In the genomic region with DNA sequence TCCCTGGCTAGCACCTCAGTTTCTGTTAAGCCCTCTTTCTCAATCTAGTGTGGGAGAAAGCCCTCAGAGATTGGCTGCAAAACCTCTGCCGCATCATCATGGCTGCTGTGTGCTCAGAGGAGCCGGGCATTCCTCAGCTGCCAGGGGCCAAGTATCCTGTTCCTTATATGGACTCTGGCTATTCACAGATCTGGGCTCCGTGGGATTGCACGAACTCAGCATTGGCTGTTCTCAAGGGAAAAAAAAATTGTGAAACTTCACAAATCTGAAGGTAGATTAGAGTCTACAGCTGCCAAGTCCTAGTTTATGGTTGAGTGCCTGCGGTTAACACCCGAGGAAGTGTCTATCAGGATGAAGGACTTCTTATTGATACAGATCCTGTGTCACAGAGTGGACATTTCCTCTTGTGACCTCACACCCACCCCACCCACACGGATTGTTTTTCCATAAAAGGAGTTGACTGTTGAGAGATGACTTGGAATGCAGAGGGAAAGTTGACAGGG, we compare ENCODE assay signal across 9 mouse cellular contexts. TPM values are rescaled to one million over a fixed set of nuclear protein-coding genes. Genes with fewer than 3 reads are reported as not detected.
DNase-seq lines count a peak whose midpoint lies in the region; ATAC-seq and TF ChIP-seq lines count a peak whose summit lies in the region.
"Had no signal": no experiment of that assay in that cellular context is flagged by ENCODE, and none has a peak within 500 bp of the region (broad histone marks: within the 10 kb centered on the region; RNA-seq: fewer than 3 reads in every experiment).

No protein-coding gene starts in this region.

- ATAC-seq in heart, embryonic 13.5 days (ENCODE audit: extremely low read depth, insufficient number of reproducible peaks, low FRiP score, low TSS enrichment) = peak; percentile 67; the same call in 1 of the 2 replicates
- ATAC-seq in stomach, postnatal 0 days (ENCODE audit: low FRiP score, low TSS enrichment) = peak; percentile 65; the same call in 1 of the 2 replicates

- TF ChIP-seq EP300 in stomach, postnatal 0 days (optimal IDR thresholded peaks at IDR 0.05) = no peak

- WGBS in heart, embryonic 13.5 days = 10% methylated on average over 7 of the region's 7 CpGs
- WGBS in stomach, postnatal 0 days = 25% methylated on average over 7 of the region's 7 CpGs

- no peaks in the 10 kb centered on the region for H3K9me3 ChIP-seq in heart, embryonic 13.5 days
- H3K9me3 ChIP-seq in stomach, postnatal 0 days (ENCODE audit: control insufficient read depth, low read length) = no peaks in the 10 kb centered on the region
- H3K9me3 ChIP-seq: stomach, embryonic 15.5 days had no signal

- H3K4me1 ChIP-seq in heart, embryonic 13.5 days = peaks cover 79% of the 10 kb centered on the region
- H3K4me1 ChIP-seq in stomach, postnatal 0 days (replicated peaks; ENCODE audit: control insufficient read depth, insufficient read depth) = no peaks in the 10 kb centered on the region
- H3K4me1 ChIP-seq: stomach, embryonic 15.5 days had no signal

- peak overlapping the region; percentile 90 for H3K27ac ChIP-seq in heart, embryonic 13.5 days (replicated peaks)
- H3K27ac ChIP-seq in stomach, postnatal 0 days (replicated peaks) = 0 out of 2 replicates have a peak overlapping the region, but pooled peaks have one; percentile 35
- H3K27ac ChIP-seq: stomach, embryonic 15.5 days had no signal

- H3K36me3 ChIP-seq in heart, embryonic 13.5 days = no peaks in the 10 kb centered on the region
- H3K36me3 ChIP-seq in stomach, postnatal 0 days (ENCODE audit: control insufficient read depth, insufficient read depth, low read length) = no peaks in the 10 kb centered on the region
- H3K36me3 ChIP-seq: stomach, embryonic 15.5 days had no signal

- H3K4me2 ChIP-seq in heart, embryonic 13.5 days = peak overlapping the region; percentile 52
- H3K4me2 ChIP-seq in stomach, postnatal 0 days (replicated peaks; ENCODE audit: low read depth) = no peak overlapping the region
- H3K4me2 ChIP-seq: stomach, embryonic 15.5 days had no signal

- TF ChIP-seq CTCF in stomach, postnatal 0 days (IDR thresholded peaks at IDR 0.05; ENCODE audit: low read depth) = no peak

- peak; percentile 69 for DNase-seq in 3134 (ENCODE audit: extremely low read depth, insufficient read length, low spot score)
- peak; percentile 29 to 50 for DNase-seq in adrenal gland, postnatal 36 days
- DNase-seq in kidney, postnatal 4 days = peak; percentile 60 to 72
- DNase-seq in stomach, postnatal 0 days (ENCODE audit: low spot score) = no peak
- no peak for DNase-seq in layer of hippocampus, adult 8-10 months (ENCODE audit: low spot score in 2 of 2)
- DNase-seq in cerebellum, postnatal 14 days = no peak
- no peak for DNase-seq in urinary bladder, postnatal 10 days (ENCODE audit: low spot score)

- H3K27me3 ChIP-seq in heart, embryonic 13.5 days (replicated peaks) = no peaks in the 10 kb centered on the region
- no peaks in the 10 kb centered on the region for H3K27me3 ChIP-seq in stomach, postnatal 0 days (ENCODE audit: control insufficient read depth, insufficient read depth, low read length)
- H3K27me3 ChIP-seq: stomach, embryonic 15.5 days had no signal

- H3K4me3 ChIP-seq in heart, embryonic 13.5 days = no peak overlapping the region
- no peak overlapping the region for H3K4me3 ChIP-seq in stomach, postnatal 0 days (ENCODE audit: low read depth, low read length)
- H3K4me3 ChIP-seq: stomach, embryonic 15.5 days had no signal

- H3K9ac ChIP-seq in heart, embryonic 13.5 days = peak overlapping the region; percentile 25; the same call in 1 of the 2 replicates
- H3K9ac ChIP-seq in stomach, postnatal 0 days (ENCODE audit: low read length) = no peak overlapping the region
- H3K9ac ChIP-seq: stomach, embryonic 15.5 days had no signal

RNA-seq across cellular contexts. Expression of gene Pdlim5, which starts 44.1 kb away (rescaled TPM):
- total RNA-seq in adrenal gland, postnatal 36 days (2021) = 10 to 100 TPM; 58.1 to 75.7 TPM
- 169 and 191 TPM in 2 replicates for polyA plus RNA-seq in heart, embryonic 13.5 days (2015; fragmentation: Nextera tagmentation; extraction: Ambion mirVana)
- 28.9 and 29.7 TPM in 2 replicates for polyA plus RNA-seq in stomach, postnatal 0 days (2015; fragmentation: Nextera tagmentation; extraction: Ambion mirVana)
- 10 to 100 TPM; 26.5 to 29.5 (median 28.1) TPM for total RNA-seq in layer of hippocampus, adult 8-10 months (2022)

RNA-seq across cellular contexts. Expression of gene Gbp5, which starts 54.1 kb away (rescaled TPM):
- total RNA-seq in adrenal gland, postnatal 36 days (2021) = 1 to 10 TPM; 3.8 to 4.3 TPM
- 0.09 TPM in 2 replicates for polyA plus RNA-seq in heart, embryonic 13.5 days (2015; fragmentation: Nextera tagmentation; extraction: Ambion mirVana)
- 0.17 and 0.18 TPM in 2 replicates for polyA plus RNA-seq in stomach, postnatal 0 days (2015; fragmentation: Nextera tagmentation; extraction: Ambion mirVana)
- total RNA-seq in layer of hippocampus, adult 8-10 months (2022) = 1 to 10 TPM; 2.4 to 4.9 (median 3.6) TPM

Comparison
In these comparisons a context has a peak if more than half of its experiments do, and no peak if none do; other contexts are left out.
1. DNase-seq: peak in 3134 (single experiment), adrenal gland, postnatal 36 days (2 of 2) and kidney, postnatal 4 days (2 of 2); none in stomach, postnatal 0 days (single experiment), layer of hippocampus, adult 8-10 months (0 of 2), cerebellum, postnatal 14 days (0 of 2) and urinary bladder, postnatal 10 days (single experiment).